Mouse (Mus musculus) heart, postnatal 0 days (tissue): ENCODE results near the gene Sec14l2.
A peak's percentile ranks its signal among the peaks of the same experiment; 100 is the strongest.

ENCODE experiments used
- CTCF ChIP-seq: IDR thresholded peaks from 2 replicates; pipeline ENCODE4 v1.5.1; 2016; ENCODE audit warnings: antibody characterized with exemption, control low read depth, low read depth
- EP300 ChIP-seq: IDR thresholded peaks from 2 replicates; pipeline ENCODE4 v1.6.1; 2016; ENCODE audit warnings: antibody characterized with exemption, low read depth

DNA sequence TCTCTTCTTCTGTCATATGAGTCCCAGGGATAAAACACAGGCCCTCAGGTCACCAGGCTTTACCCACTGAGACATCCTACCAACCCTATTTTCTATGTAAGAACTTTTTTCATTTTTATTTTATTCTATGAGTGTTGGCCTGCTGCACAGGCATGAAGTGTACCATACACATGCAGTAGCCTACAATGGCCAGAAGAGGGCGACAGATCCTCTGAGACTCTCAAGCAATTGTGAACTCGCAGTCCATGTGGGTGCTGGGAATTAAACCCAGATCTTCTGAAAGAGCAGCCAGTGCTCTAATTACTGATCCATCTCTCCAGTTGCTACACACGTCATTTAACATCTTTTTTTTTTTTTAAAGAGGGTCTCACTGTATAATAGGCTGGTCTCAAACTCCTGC is 10.2 kb upstream of the Sec14l2 start:
- TF ChIP-seq CTCF (peak; percentile 49), EP300 (no peak)
